Mouse (Mus musculus): ENCODE measurements around the gene Rarres2.

Gene Rarres2

DNA sequence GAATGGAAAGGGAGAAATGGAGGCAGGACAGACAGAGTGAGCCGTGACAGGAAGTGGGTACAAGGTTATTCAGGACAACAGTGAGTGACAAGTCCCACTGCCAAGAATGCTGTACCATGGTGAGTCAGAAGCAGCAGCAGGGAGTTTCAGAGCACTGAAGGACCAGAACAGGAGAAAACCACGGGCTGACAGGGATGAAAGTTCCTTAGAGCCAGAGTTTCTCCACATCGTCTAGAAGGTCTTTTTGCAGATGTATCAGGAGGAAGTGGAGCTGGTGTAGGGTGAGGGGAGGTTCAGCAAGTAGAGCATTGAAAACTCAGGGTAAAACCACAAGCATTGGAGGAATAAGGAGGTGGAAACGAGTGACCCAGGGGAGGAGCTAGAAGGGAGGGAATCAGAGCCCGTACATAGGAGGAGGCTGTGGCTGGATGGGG, 6.6 kb upstream of the Rarres2 start:
- peak; percentile 57 to 70 for DNase-seq (ENCODE audit: low spot score in 2 of 2)

DNA sequence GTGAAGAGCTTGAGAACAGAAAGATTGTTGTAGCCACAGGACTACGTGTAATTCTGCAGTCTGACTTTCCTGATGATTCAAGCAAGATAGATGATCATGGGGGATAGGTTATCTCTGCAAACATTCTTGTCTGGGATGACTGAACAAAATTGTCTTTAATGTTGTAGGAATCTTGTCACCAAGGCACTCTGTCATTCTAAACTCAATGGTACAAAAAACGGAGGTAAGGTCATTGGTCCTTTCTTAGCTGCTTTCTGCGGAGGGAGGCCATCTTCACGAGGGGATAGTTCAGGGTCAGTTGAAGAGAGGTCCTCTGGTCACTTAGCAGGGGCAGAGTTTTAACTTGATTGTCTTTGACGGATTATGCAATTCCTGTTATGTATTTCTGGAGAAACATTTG, 6.1 kb upstream of the Rarres2 start:
- no peak for DNase-seq (ENCODE audit: low spot score in 2 of 2)

DNA sequence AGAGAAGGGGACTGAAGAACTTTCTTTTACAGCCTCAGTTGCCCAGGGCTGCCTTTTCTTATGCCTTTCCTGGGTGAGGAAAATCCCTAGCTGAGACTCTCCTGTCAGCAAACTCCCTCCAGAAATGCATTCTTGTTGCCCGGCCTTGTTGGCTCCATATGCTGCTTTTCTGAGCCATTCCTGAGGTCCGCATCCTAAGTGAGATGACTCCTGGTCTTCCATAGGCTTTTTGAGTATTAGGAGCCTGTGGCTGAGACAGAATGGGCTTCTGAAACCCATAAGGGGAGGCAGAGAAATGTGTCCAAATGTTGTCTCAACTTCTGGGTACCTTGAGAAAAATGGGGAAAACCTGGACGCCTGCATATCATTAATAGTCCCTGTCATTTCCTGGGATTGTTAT, 1.4 kb upstream of the Rarres2 start:
- DNase-seq (ENCODE audit: low spot score in 2 of 2): no peak

DNA sequence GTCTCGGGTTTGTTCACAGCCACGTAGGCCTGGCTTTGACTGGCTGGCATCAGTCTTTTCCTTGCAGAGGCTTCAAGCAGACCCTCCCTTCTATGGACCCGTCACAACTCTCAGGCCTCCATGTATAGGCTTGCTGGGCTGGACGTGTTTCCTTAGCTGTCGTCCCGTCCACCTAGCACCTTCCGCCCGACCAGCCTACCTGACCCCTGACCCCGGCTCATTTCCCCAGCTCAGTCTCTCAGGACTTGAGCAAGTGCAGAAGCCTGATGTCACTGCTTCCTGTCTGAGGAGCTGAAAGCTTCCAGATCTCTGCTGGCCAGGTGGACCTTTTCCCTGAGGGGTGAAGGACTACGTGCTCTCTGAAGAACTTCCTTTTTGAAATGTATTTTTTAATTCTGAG, 691 bp upstream of the Rarres2 start:
- DNase-seq (ENCODE audit: low spot score in 2 of 2): peak; percentile 60 to 74

DNA sequence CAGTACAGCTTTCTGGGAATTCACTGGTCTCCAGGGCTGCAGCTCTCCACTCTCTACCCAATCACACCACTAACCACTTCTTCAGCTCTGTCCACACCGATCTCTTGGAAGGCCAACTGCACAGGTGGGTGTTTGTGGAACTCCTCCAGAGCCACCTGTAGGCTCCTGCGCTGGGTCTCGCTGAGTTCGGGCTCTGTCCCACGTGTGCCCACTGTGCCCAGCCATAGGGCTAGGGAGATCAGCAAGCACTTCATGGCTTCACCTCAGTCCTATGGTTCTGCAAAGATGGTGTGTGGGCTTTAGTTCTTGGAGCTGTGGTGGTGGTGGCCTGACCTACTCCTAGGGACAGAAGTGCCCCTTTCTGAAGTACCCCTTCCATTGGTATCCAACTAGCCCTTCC, 575 bp downstream of the Rarres2 start:
- no peak for DNase-seq (ENCODE audit: low spot score in 2 of 2)

DNA sequence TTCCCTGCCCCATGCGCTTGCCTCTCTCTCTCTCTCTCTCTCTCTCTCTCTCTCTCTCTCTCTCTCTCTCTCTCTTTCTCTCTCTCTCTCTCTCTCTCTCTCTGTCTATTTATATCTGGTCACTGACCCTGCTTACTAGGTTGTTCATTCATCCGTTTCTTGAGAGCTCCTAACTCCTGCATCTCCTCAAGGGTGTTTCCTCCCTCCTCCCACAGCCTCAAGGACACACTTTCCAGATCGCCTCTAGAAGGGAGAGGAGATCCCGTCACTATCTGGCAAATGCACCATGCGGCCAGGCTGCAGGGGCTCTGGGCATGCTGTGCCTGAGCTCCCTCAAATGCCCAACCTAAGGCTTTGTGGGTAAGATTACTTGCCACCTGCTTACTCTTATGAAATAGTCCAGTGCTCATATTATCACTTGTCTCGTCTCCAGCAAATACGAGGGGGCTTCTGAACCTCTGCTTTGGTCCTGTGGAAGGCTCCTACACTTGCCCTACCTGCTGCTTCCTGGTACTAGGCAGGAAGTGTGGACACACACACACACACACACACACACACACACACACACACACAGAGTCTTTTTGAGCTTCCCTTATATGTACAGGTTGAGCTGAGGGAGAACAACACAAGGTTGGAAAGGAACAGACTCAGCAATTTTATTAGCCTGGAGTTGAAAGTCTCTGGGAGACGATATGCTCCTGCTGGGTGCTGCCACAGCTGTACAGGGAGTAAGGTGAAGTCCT, 3.4 kb downstream of the Rarres2 start:
- DNase-seq (ENCODE audit: low spot score in 2 of 2): no peak

DNA sequence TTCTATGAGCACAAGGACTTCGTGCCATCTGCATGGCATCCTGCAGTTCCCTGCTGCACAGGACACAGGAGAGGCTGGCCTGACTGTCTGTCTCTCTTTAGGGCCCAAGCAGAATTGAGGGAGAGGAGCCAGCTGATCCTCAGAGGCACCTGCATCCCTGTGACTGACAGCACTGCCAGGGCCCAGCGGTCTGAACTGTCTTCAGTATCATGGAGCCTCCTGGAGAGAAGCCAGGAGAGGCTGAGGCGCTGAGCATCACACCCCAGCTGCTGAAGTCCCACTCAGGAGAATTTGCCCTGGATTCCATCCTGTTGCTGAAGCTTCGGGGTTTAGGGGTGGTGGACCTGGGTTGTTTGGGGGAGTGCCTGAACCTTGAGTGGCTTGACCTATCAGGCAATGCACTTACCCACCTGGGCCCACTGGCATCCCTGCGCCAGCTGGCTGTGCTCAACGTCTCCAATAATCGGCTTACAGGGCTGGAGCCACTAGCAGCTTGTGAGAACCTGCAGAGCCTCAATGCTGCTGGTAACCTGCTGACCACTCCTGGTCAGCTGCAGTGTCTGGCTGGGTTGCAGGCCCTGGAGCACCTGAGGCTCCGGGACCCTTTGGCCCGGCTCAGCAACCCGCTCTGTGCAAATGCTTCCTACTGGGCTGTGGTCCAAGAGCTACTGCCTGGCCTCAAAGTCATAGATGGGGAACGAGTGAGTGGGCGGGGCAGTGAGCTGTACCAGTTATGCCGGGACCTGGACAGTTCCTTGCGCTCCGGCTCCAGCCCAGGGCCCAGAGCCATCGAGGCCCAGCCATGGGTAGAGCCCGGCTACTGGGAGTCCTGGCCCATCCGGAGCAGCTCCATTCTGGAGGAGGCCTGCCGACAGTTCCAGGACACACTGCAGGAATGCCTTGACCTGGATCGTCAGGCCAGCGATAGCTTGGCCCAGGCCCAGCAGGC, 4.3 kb downstream of the Rarres2 start:
- DNase-seq (ENCODE audit: low spot score in 2 of 2): peak; percentile 71 to 73

DNA sequence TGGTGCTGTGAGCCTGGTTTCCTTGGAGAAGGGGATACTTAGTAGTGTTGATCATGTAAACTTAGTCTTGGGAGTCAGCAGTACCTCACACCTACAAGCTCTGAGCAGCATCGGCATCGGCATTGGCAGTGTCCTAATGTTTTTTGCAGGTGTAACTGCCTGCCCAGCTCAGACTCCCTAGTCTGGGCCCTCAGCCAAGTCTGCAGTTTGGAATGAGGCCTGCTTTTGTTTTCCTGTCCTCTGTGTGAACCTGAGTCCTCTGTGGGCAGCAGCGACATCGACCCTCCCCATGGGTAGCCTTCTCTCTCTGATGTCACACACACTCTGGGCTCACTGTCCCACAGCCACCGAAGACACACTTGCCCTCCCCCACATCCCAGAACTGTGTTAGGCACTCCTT, 6.3 kb downstream of the Rarres2 start:
- peak; percentile 80 to 83 for DNase-seq (ENCODE audit: low spot score in 2 of 2)

DNA sequence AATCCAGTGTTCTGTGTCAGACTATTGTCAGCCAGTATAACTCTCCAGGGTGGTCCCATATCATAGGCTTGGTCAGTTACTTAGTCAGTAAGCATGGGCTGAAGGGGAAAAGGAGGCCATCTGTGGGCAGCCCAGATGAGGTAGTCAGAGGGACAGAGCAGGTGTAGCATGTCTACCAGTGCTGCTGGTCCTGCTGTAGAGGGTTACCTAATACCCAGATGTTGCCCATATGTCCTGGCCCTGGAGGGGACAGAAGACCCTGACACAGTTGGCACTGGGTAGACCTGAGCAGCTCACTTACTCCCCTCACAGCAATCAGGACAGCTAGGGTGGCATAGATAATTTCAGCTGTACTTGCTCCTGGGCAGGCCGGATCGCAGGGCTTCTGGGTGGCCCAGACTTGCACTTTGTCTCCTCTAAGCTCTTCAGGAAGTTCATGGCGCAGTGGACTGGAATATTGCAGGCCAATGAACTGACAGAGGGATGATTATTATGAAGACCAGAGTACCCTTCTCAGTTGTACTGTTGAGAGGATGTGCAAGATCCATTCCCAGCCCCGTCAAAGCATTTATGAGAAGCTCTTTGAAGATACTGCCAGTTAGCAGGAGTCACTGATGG, 6.8 kb downstream of the Rarres2 start:
- DNase-seq (ENCODE audit: low spot score in 2 of 2): no peak

DNA sequence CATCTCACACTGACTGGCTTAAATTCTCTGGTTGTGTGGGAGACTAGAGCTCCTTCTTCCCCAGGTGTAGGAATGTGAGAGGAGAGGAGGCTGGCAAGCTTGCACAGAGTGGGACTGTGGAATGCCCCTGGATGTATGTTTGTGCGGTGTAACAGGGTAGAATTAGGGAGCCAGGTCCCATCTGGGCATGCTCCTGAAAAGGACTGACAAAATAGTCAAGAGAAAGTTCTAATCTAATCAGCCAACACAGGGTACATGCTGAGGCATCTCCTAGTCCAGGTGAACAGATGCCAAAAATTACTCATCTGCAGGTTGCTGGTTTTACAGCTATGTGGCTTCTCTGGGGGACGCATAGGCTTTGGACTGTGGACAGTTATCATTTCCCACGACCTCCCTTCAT, 16.6 kb downstream of the Rarres2 start:
- DNase-seq (ENCODE audit: low spot score in 2 of 2): no peak

DNA sequence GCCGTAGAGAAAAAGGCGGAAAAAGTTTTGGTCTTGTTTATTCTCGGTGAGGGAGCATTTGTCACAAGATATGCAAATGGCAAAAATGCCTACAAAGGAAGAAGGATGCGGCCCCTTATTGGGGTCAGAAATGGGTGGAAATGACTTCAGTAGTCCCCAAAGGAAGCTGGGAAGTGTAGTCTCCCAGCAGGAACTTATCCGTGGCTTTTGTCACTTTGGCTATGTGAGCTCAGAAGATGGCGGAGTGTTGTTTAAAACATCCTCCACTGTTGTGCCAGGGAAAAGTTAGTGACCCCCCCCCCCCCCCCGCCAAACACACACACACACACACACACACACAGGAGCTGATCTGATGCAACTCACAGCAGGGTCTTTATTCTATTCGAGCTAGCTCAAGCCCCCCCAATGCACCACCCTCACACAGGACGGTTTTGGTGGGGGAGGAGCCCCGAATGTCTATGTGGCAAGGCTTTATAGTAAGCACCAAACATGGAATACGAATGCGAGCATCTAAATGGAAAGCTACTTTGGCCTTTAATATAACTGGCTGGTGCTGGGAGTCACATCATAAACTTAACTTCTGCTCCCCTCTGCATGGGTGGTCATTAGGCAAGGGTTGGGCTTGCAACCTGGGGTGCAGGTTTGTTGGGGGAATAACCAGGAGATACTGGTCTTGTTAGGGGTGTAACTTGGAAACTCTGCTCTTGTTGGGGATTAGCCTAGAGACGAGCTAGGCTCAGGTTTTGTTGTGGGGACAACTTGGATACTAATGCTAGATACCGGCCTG, 17.3 kb downstream of the Rarres2 start:
- DNase-seq (ENCODE audit: low spot score in 2 of 2): peak; percentile 75 to 83

DNA sequence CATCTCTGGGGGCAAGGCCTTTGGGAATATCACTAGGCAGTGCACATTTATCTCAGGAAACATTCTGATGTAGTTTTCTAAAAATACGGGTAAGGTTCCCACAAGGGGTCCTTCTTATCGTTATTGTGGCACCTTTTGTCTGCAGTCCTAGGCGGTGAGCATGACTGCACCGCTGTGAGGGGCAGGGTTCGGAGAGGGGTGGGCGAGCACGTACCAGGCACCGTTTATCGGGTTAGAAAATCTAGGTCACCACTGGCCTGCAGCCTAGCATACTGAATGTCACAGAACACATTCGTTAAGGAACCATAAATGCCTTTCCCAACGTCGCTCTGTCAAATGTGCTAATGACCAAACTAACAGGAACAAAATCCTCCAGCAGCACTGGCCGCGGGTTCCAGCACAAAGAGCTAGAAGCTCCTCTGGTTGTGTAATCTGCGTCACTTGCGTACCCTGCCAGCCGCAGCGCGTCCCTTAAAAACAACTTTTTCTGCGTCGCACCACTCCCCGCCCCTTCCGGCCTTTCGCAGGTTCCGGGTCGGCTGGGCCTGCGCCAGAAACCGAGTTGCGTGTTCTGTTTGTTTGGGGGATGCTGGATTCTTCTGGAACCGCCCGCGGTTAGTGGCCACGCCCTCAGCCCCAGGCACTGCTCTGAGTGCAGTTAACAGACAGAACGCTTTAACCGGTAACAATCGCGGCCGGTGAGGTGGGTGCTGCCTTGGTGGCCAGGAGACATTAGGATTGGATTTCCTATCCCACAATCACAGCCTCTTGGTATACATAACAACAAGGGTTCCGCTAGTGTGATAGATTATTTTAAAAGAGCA, 18.1 kb downstream of the Rarres2 start, which contains the start of gene Lrrc61:
Gene Lrrc61 (plus strand): TSS at position 517 of the 824 bp plus-strand sequence.
- DNase-seq (ENCODE audit: low spot score in 2 of 2): peak; percentile 94 to 98

DNA sequence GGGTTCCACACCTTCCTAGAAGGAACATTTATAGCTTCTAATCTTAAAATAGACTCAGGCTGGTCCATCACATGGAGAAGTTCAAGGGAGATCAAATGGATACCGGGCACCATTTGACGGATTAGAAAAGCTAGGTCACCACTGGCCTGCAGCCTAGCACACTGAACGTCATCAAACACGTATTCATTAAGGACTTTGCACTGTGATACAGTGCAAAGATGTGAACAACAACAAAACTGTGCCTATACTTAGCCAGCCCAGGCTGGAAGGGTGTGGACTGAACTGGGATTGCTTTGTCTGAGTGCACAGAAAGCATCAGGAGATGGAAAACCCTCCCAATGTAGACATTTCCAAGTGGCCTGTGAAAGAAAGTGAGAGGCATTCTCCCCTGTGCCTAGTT, 18.8 kb downstream of the Rarres2 start:
- DNase-seq (ENCODE audit: low spot score in 2 of 2): no peak

DNA sequence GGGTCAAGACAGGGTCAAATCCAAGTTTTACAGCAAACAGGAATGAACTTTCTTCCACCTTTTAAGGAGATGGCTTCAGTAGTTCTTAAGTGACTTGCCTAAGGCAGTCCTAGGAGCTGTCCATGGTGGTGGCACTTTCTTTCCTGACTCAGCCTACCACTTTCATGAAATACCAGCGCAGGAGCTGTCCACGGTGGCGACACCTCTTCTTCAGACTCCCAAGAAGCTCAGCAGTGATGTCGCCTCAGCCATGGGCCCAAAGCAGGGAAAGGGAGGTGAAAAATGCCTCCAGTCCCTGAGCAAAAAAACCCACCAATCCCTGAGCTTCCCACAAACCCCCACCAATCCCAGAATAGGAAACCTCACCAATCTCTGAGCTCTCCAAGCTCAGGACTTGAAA, 19.7 kb downstream of the Rarres2 start:
- DNase-seq (ENCODE audit: low spot score in 2 of 2): no peak

DNA sequence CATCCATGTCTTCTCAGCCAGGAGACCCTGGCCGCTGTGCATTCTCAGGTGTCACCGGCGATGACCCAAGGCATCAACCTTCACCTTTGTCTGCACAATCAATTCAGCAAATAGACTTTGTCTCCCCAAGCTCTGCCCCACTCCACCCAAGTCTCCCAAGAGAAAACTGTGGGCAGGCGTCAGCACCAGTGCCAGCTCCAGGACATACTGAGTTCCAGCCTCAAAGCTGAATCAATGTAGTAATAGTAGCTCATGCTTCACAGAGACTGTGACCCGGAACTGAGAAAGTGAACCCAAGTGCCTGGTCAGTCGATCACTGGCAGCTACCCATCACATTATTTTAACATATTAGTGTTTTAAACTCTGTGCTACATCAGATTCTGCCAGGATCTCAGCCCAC, 24.3 kb downstream of the Rarres2 start:
- DNase-seq (ENCODE audit: low spot score in 2 of 2): no peak

DNA sequence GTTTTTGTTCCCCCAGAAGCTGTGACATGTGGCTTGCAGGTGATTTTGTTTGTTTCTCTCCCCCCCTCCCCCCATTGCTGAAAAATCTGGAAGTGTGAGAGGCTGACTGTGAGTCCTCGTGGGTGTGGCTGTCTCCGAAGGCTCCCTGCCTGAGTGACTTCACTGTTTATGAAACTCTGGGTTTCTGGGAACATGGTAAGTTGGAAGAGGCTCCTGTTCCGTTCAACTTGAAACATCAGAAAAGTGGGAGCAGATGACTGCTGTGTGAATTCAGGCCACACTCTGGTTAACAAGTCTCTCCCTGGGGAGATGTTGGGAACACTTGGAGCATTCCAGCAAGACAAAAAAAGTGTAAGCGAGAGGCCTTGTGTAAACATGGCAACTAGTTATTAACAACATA, 25.7 kb downstream of the Rarres2 start:
- peak; percentile 70 to 75 for DNase-seq (ENCODE audit: low spot score in 2 of 2)

DNA sequence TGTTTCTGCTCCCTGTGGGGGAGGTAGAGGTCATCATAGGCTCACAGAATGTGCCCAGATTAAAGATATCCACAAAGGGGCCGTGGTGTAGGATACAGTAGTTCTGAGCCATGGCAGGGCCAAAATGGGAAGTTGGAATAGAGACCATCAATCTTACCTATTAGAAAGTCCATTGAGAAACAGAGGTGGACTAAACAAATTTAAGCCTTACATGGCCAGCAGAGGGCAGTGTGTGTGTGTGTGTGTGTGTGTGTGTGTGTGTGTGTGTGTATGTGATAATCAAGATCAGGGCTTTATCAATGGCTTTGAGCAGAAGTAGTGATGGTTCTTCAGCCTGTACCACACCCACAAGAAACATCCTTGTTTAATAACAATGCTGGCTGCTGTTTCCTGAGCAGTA, 26.3 kb downstream of the Rarres2 start:
- DNase-seq (ENCODE audit: low spot score in 2 of 2): no peak

DNA sequence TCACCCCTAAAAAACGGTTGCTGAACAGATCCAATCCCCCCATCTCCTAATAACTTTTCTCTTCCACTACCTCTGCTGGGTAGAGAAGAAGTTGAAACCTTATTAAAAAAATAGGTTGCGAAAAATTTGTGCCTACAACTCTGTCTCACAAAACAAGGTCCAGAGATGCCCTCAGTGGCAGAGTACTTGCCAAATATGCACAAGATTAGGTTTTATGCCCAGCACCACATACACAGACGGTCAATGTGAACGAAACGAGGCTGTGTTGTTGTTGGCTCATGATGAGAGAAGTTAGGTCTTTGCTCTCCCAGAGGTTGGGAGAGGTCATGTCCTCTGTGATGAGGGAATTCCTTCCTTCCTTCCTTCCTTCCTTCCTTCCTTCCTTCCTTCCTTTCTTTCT, 27.3 kb downstream of the Rarres2 start:
- DNase-seq (ENCODE audit: low spot score in 2 of 2): no peak

DNA sequence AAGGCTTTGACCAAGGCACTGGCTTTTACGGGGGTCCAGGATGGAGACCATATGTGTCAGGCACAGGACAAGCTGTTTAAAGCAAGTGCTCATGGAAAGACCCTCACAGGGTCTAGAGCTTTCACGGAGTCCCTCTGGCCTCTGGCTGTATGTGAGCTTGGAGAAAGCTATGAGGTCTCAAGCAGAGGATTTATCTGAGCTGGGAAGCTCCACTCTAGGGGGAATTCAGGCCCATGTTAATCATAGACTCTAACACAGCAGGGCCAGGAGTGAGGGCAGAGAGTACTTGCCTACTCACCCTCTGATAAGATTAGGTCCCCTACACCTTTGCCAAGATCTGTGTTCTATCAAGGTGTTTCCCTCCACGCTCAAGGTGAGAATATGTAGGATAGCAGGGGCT, 30.0 kb downstream of the Rarres2 start:
- no peak for DNase-seq (ENCODE audit: low spot score in 2 of 2)

DNA sequence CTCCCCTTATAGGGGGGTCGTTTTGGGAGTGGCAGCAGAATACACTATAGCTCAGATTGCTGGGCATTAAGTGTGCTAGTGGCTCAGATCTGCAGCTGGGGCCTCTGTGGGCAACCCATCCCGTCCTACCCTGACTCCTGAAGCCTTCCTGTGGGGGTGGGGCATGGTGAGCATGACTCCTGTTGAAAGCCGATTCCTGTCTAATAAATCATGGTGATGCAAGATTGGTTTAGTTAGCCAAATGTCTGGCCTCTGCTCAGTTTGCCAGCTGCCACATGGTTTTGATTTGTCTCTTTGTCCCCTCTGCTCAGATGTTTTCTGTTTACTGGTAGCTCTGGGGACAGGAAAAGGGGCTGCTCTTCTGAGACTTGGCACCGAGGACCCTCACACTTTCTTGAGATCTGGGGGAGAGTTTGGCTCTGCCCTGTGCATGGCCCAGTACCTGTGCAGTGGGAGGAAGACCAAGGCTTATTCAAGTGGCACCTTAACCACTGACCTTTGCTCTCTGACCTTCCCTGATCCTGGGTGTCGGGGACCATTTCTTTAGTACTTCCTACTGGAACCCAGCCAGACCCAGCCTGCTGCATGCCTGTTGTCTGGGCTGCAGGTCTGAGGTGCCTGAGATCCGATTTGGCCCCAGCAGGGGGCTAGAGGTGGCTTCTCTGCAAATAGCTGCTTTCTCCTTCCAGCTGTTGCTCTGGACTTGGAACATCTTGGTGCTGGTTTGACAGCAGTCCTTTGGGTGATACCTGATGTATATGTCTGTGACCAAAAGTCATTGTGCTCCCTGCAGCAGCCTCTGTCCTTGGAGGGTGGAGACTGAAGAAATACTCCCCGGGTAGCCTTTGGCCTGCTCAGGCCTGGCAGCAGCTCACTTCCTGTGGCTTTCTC, 30.8 kb downstream of the Rarres2 start:
- peak; percentile 36 to 42 for DNase-seq (ENCODE audit: low spot score in 2 of 2)
